ENCODE assay signal across 8 mouse cellular contexts in genomic region chr11:115841961-115842550, GRCm38 (mm10). TPM values are rescaled to one million over a fixed set of nuclear protein-coding genes. Genes with fewer than 3 reads are reported as not detected.
DNase-seq lines count a peak whose midpoint lies in the region; ATAC-seq lines count a peak whose summit lies in the region.

No protein-coding gene starts in this region.

- no peak for DNase-seq in midbrain, embryonic 14.5 days
- no peak for DNase-seq in midbrain, embryonic 11.5 days (ENCODE audit: low spot score, missing footprints)
- DNase-seq in embryonic facial prominence, embryonic 11.5 days (ENCODE audit: low spot score), result peak; percentile 35
- DNase-seq in layer of hippocampus, adult 18-20 months (ENCODE audit: low spot score in 2 of 2), result no peak
- DNase-seq in cerebellum, adult 9-11 months, result no peak
- DNase-seq in left cerebral cortex, postnatal 25 days (ENCODE audit: low spot score in 2 of 2), result no peak

- WGBS in midbrain, embryonic 14.5 days, result 23% methylated on average over 6 of the region's 6 CpGs
- 27% methylated on average over 6 of the region's 6 CpGs for WGBS in midbrain, embryonic 11.5 days
- 17% methylated on average over 6 of the region's 6 CpGs for WGBS in embryonic facial prominence, embryonic 11.5 days
- 36% methylated on average over 6 of the region's 6 CpGs for WGBS in hindbrain, embryonic 12.5 days
- WGBS in liver, embryonic 16.5 days (ENCODE audit: insufficient replicate concordance), result 19% methylated on average over 6 of the region's 6 CpGs

- no peak overlapping the region for H3K9ac ChIP-seq in midbrain, embryonic 14.5 days (replicated peaks; ENCODE audit: low read length)
- no peak overlapping the region for H3K9ac ChIP-seq in midbrain, embryonic 11.5 days (ENCODE audit: low read length)
- no peak overlapping the region for H3K9ac ChIP-seq in embryonic facial prominence, embryonic 11.5 days (replicated peaks; ENCODE audit: low read length)
- no peak overlapping the region for H3K9ac ChIP-seq in hindbrain, embryonic 12.5 days
- H3K9ac ChIP-seq in liver, embryonic 16.5 days (ENCODE audit: low read depth, low read length), result peak overlapping the region; percentile 6; the same call in 1 of the 2 replicates

- no peaks in the 10 kb centered on the region for H3K27me3 ChIP-seq in midbrain, embryonic 14.5 days (ENCODE audit: control insufficient read depth, insufficient read depth, low read length)
- no peaks in the 10 kb centered on the region for H3K27me3 ChIP-seq in midbrain, embryonic 11.5 days (ENCODE audit: control insufficient read depth, insufficient read depth, low read length)
- H3K27me3 ChIP-seq in embryonic facial prominence, embryonic 11.5 days (ENCODE audit: control insufficient read depth, insufficient read depth, low read length), result no peaks in the 10 kb centered on the region
- H3K27me3 ChIP-seq in hindbrain, embryonic 12.5 days, result 0 out of 2 replicates have a peak, but pooled peaks cover under 1% of the 10 kb centered on the region
- H3K27me3 ChIP-seq in liver, embryonic 16.5 days (ENCODE audit: control insufficient read depth, insufficient read depth, low read depth, low read length), result no peaks in the 10 kb centered on the region

- H3K4me1 ChIP-seq in midbrain, embryonic 14.5 days (ENCODE audit: control insufficient read depth, insufficient read depth, low read length), result no peaks in the 10 kb centered on the region
- H3K4me1 ChIP-seq in midbrain, embryonic 11.5 days (ENCODE audit: control insufficient read depth, insufficient read depth, low read length), result no peaks in the 10 kb centered on the region
- H3K4me1 ChIP-seq in embryonic facial prominence, embryonic 11.5 days (ENCODE audit: control insufficient read depth, insufficient read depth, low read length), result peaks cover 5% of the 10 kb centered on the region
- H3K4me1 ChIP-seq in hindbrain, embryonic 12.5 days, result peaks cover 15% of the 10 kb centered on the region
- peaks cover 35% of the 10 kb centered on the region for H3K4me1 ChIP-seq in liver, embryonic 16.5 days (ENCODE audit: control insufficient read depth, low read depth, low read length)

- no peak overlapping the region for H3K4me2 ChIP-seq in midbrain, embryonic 14.5 days (ENCODE audit: low read length)
- no peak overlapping the region for H3K4me2 ChIP-seq in midbrain, embryonic 11.5 days
- no peak overlapping the region; the same call in 1 of the 2 replicates for H3K4me2 ChIP-seq in embryonic facial prominence, embryonic 11.5 days (ENCODE audit: low read depth, low read length)
- H3K4me2 ChIP-seq in hindbrain, embryonic 12.5 days (replicated peaks), result no peak overlapping the region
- H3K4me2 ChIP-seq in liver, embryonic 16.5 days (ENCODE audit: low read depth, low read length), result peak overlapping the region; percentile 26

- H3K4me3 ChIP-seq in midbrain, embryonic 14.5 days (replicated peaks; ENCODE audit: low read depth, low read length), result no peak overlapping the region
- no peak overlapping the region for H3K4me3 ChIP-seq in midbrain, embryonic 11.5 days (ENCODE audit: low read depth, low read length)
- H3K4me3 ChIP-seq in embryonic facial prominence, embryonic 11.5 days (ENCODE audit: low read depth, low read length), result no peak overlapping the region
- H3K4me3 ChIP-seq in hindbrain, embryonic 12.5 days, result no peak overlapping the region
- no peak overlapping the region for H3K4me3 ChIP-seq in liver, embryonic 16.5 days (ENCODE audit: low read depth, low read length)

- intact Hi-C loops in left cerebral cortex, postnatal 25 days (cut with DNase I), result loop anchor here (10.0 kb wide), 1 partner anchor 143 kb away; no protein-coding TSS in a partner anchor

- H3K9me3 ChIP-seq in midbrain, embryonic 14.5 days (ENCODE audit: control insufficient read depth, low read length), result no peaks in the 10 kb centered on the region
- no peaks in the 10 kb centered on the region for H3K9me3 ChIP-seq in midbrain, embryonic 11.5 days (ENCODE audit: control insufficient read depth, low read length)
- H3K9me3 ChIP-seq in embryonic facial prominence, embryonic 11.5 days (replicated peaks; ENCODE audit: control insufficient read depth, low read length), result no peaks in the 10 kb centered on the region
- H3K9me3 ChIP-seq in hindbrain, embryonic 12.5 days (replicated peaks), result no peaks in the 10 kb centered on the region
- H3K9me3 ChIP-seq in liver, embryonic 16.5 days (replicated peaks; ENCODE audit: control insufficient read depth, low read length), result no peaks in the 10 kb centered on the region

- H3K36me3 ChIP-seq in midbrain, embryonic 14.5 days (ENCODE audit: control insufficient read depth, insufficient read depth, low read length), result no peaks in the 10 kb centered on the region
- H3K36me3 ChIP-seq in midbrain, embryonic 11.5 days (ENCODE audit: control insufficient read depth, insufficient read depth, low read length), result no peaks in the 10 kb centered on the region
- no peaks in the 10 kb centered on the region for H3K36me3 ChIP-seq in embryonic facial prominence, embryonic 11.5 days (replicated peaks; ENCODE audit: control insufficient read depth, insufficient read depth, low read depth, low read length)
- no peaks in the 10 kb centered on the region for H3K36me3 ChIP-seq in hindbrain, embryonic 12.5 days
- peaks cover 9% of the 10 kb centered on the region for H3K36me3 ChIP-seq in liver, embryonic 16.5 days (ENCODE audit: control insufficient read depth, insufficient read depth)

- peak overlapping the region; percentile 37; the same call in 1 of the 2 replicates for H3K27ac ChIP-seq in midbrain, embryonic 14.5 days (replicated peaks; ENCODE audit: low read depth, low read length)
- no peak overlapping the region for H3K27ac ChIP-seq in midbrain, embryonic 11.5 days (ENCODE audit: low read depth, low read length)
- H3K27ac ChIP-seq in embryonic facial prominence, embryonic 11.5 days (replicated peaks; ENCODE audit: low read depth, low read length), result peak overlapping the region; percentile 47
- H3K27ac ChIP-seq in hindbrain, embryonic 12.5 days, result peak overlapping the region; percentile 19; the same call in 1 of the 2 replicates
- H3K27ac ChIP-seq in liver, embryonic 16.5 days (ENCODE audit: low read length), result peak overlapping the region; percentile 77

- ATAC-seq in midbrain, embryonic 14.5 days (ENCODE audit: low FRiP score, low TSS enrichment), result no peak
- no peak for ATAC-seq in midbrain, embryonic 11.5 days (ENCODE audit: low FRiP score)
- peak; percentile 54; the same call in 1 of the 2 replicates for ATAC-seq in embryonic facial prominence, embryonic 11.5 days (replicated peaks; ENCODE audit: insufficient number of reproducible peaks, low FRiP score, low TSS enrichment, low read depth)
- ATAC-seq in hindbrain, embryonic 12.5 days (ENCODE audit: low FRiP score), result no peak
- peak; percentile 92 for ATAC-seq in liver, embryonic 16.5 days (ENCODE audit: low read depth)

RNA-seq across cellular contexts. Expression of gene Myo15b, which starts 16.1 kb away (rescaled TPM):
- polyA plus RNA-seq in midbrain, embryonic 14.5 days (2014; fragmentation: Nextera tagmentation; extraction: Ambion mirVana), result 0.15 TPM in 1 of 2 replicates, not detected in the other
- polyA plus RNA-seq in midbrain, embryonic 11.5 days (2014; fragmentation: Nextera tagmentation; extraction: Ambion mirVana), result not detected in 2 replicates
- 0.07 and 0.31 TPM in 2 replicates for polyA plus RNA-seq in embryonic facial prominence, embryonic 11.5 days (2014; fragmentation: Nextera tagmentation; extraction: Ambion mirVana)
- polyA plus RNA-seq in hindbrain, embryonic 12.5 days (2016; fragmentation: Nextera tagmentation; extraction: Ambion mirVana), result 0.05 and 0.12 TPM in 2 replicates
- 0.34 and 1.5 TPM in 2 replicates for polyA plus RNA-seq in liver, embryonic 16.5 days (2015; fragmentation: Nextera tagmentation; extraction: Ambion mirVana)
- under 1 TPM; 0.15 to 0.57 TPM for total RNA-seq in layer of hippocampus, adult 18-20 months (2021)
- total RNA-seq in left cerebral cortex, postnatal 25 days (2021), result under 1 TPM; 0.11 to 0.23 TPM

RNA-seq across cellular contexts. Expression of gene Llgl2, which starts 18.2 kb away (rescaled TPM):
- polyA plus RNA-seq in midbrain, embryonic 14.5 days (2014; fragmentation: Nextera tagmentation; extraction: Ambion mirVana), result 0.55 and 0.63 TPM in 2 replicates
- 2.4 and 2.5 TPM in 2 replicates for polyA plus RNA-seq in midbrain, embryonic 11.5 days (2014; fragmentation: Nextera tagmentation; extraction: Ambion mirVana)
- 4.9 and 7.5 TPM in 2 replicates for polyA plus RNA-seq in embryonic facial prominence, embryonic 11.5 days (2014; fragmentation: Nextera tagmentation; extraction: Ambion mirVana)
- polyA plus RNA-seq in hindbrain, embryonic 12.5 days (2016; fragmentation: Nextera tagmentation; extraction: Ambion mirVana), result 4.0 and 6.1 TPM in 2 replicates
- polyA plus RNA-seq in liver, embryonic 16.5 days (2015; fragmentation: Nextera tagmentation; extraction: Ambion mirVana), result 14.4 and 15.6 TPM in 2 replicates
- 1 to 10 TPM; 2.5 to 3.0 TPM for total RNA-seq in layer of hippocampus, adult 18-20 months (2021)
- total RNA-seq in left cerebral cortex, postnatal 25 days (2021), result 1 to 10 TPM; 3.7 to 4.0 TPM

RNA-seq across cellular contexts. Expression of gene Tsen54, which starts 27.5 kb away (rescaled TPM):
- 17.2 and 20.5 TPM in 2 replicates for polyA plus RNA-seq in midbrain, embryonic 14.5 days (2014; fragmentation: Nextera tagmentation; extraction: Ambion mirVana)
- 20.8 and 21.7 TPM in 2 replicates for polyA plus RNA-seq in midbrain, embryonic 11.5 days (2014; fragmentation: Nextera tagmentation; extraction: Ambion mirVana)
- 19.8 and 22.2 TPM in 2 replicates for polyA plus RNA-seq in embryonic facial prominence, embryonic 11.5 days (2014; fragmentation: Nextera tagmentation; extraction: Ambion mirVana)
- polyA plus RNA-seq in hindbrain, embryonic 12.5 days (2016; fragmentation: Nextera tagmentation; extraction: Ambion mirVana), result 27.1 and 28.8 TPM in 2 replicates
- polyA plus RNA-seq in liver, embryonic 16.5 days (2015; fragmentation: Nextera tagmentation; extraction: Ambion mirVana), result 10.2 and 12.4 TPM in 2 replicates
- total RNA-seq in layer of hippocampus, adult 18-20 months (2021), result 10 to 100 TPM; 11.1 to 11.4 TPM
- total RNA-seq in left cerebral cortex, postnatal 25 days (2021), result 10 to 100 TPM; 12.5 to 12.7 TPM

RNA-seq across cellular contexts. Expression of gene Caskin2, which starts 28.6 kb away (rescaled TPM):
- polyA plus RNA-seq in midbrain, embryonic 14.5 days (2014; fragmentation: Nextera tagmentation; extraction: Ambion mirVana), result 8.4 and 9.8 TPM in 2 replicates
- polyA plus RNA-seq in midbrain, embryonic 11.5 days (2014; fragmentation: Nextera tagmentation; extraction: Ambion mirVana), result 10.4 and 11.7 TPM in 2 replicates
- polyA plus RNA-seq in embryonic facial prominence, embryonic 11.5 days (2014; fragmentation: Nextera tagmentation; extraction: Ambion mirVana), result 11.9 TPM in 2 replicates
- polyA plus RNA-seq in hindbrain, embryonic 12.5 days (2016; fragmentation: Nextera tagmentation; extraction: Ambion mirVana), result 17.2 and 17.9 TPM in 2 replicates
- 5.1 and 6.1 TPM in 2 replicates for polyA plus RNA-seq in liver, embryonic 16.5 days (2015; fragmentation: Nextera tagmentation; extraction: Ambion mirVana)
- total RNA-seq in layer of hippocampus, adult 18-20 months (2021), result 10 to 100 TPM; 19.4 to 19.9 TPM
- total RNA-seq in left cerebral cortex, postnatal 25 days (2021), result 10 to 100 TPM; 18.8 to 20.7 TPM

RNA-seq across cellular contexts. Expression of gene Smim5, which starts 57.7 kb away (rescaled TPM):
- polyA plus RNA-seq in midbrain, embryonic 14.5 days (2014; fragmentation: Nextera tagmentation; extraction: Ambion mirVana), result 0.46 and 1.1 TPM in 2 replicates
- 0.27 and 0.59 TPM in 2 replicates for polyA plus RNA-seq in midbrain, embryonic 11.5 days (2014; fragmentation: Nextera tagmentation; extraction: Ambion mirVana)
- 1.1 and 1.4 TPM in 2 replicates for polyA plus RNA-seq in embryonic facial prominence, embryonic 11.5 days (2014; fragmentation: Nextera tagmentation; extraction: Ambion mirVana)
- polyA plus RNA-seq in hindbrain, embryonic 12.5 days (2016; fragmentation: Nextera tagmentation; extraction: Ambion mirVana), result 2.3 and 4.2 TPM in 2 replicates
- 29.5 and 30.1 TPM in 2 replicates for polyA plus RNA-seq in liver, embryonic 16.5 days (2015; fragmentation: Nextera tagmentation; extraction: Ambion mirVana)
- under 1 TPM; 0.46 to 0.74 TPM for total RNA-seq in layer of hippocampus, adult 18-20 months (2021)
- total RNA-seq in left cerebral cortex, postnatal 25 days (2021), result under 1 TPM in 1 of 2 experiments, not detected in 1; 0.32 TPM

Comparison
In these comparisons a context has a peak if more than half of its experiments do, and no peak if none do; other contexts are left out.
1. ATAC-seq: peak in embryonic facial prominence, embryonic 11.5 days (single experiment) and liver, embryonic 16.5 days (single experiment); none in midbrain, embryonic 14.5 days (single experiment), midbrain, embryonic 11.5 days (single experiment) and hindbrain, embryonic 12.5 days (single experiment).